Comparison of ENCODE assay signal across 9 mouse cellular contexts in the genomic region with DNA sequence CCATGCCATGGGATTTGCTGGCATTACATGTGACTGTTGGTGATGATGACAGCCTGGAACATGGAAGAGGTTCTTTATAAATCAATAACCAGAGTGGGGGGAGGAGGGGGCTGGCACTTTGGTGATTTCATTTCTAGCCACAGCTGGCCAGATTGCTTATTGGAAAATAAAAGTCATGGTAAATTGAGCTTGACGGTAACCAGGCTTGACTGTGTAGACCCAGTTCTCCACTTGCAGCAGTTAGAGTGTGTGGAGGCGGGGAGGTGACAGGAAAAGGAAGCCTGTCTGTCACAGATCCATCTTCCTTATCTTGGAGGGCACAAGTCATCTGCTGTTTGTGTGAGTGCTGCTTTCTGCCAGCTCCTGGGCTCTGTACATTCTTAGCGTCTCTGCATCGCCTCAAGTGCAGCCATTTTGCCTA.
DNase-seq lines count a peak whose midpoint lies in the region; ATAC-seq and TF ChIP-seq lines count a peak whose summit lies in the region.
"Had no signal": no experiment of that assay in that cellular context is flagged by ENCODE, and none has a peak within 500 bp of the region (broad histone marks: within the 10 kb centered on the region; RNA-seq: fewer than 3 reads in every experiment).

No protein-coding gene starts in this region.

- H3K36me3 ChIP-seq in kidney, adult 2 months (ENCODE audit: control insufficient read depth, insufficient read depth, low read length): no peaks in the 10 kb centered on the region
- peaks cover 0 to 36% of the 10 kb centered on the region in 2 experiments; a peak in 2 of 4 replicates for H3K36me3 ChIP-seq in MEL (ENCODE audit: control insufficient read depth in 1 of 2, insufficient read depth in 2 of 2, low read length in 2 of 2)
- H3K36me3 ChIP-seq: limb, embryonic 10.5 days had no signal

- TF ChIP-seq CTCF in kidney, adult 2 months (conservative IDR thresholded peaks at IDR 0.05; ENCODE audit: insufficient read depth, insufficient read length, low read depth, low read length): no peak
- no peak for TF ChIP-seq CTCF in MEL (IDR thresholded peaks at IDR 0.05 in 2 of 3, conservative IDR thresholded peaks at IDR 0.05 in 1 of 3; ENCODE audit: control insufficient read depth in 1 of 3, insufficient read depth in 1 of 3, low read depth in 2 of 3, low read length in 3 of 3, poor library complexity in 1 of 3, severe bottlenecking in 1 of 3)

- TF ChIP-seq POLR2A in kidney, adult 2 months (IDR thresholded peaks at IDR 0.05; ENCODE audit: low read depth, low read length): no peak
- peak in 1 of 2 experiments; percentile 45; a peak in 2 of 4 replicates for TF ChIP-seq POLR2A in MEL (IDR thresholded peaks at IDR 0.05; ENCODE audit: control insufficient read depth in 1 of 2, insufficient read depth in 1 of 2, low read depth in 1 of 2, low read length in 2 of 2, poor library complexity in 1 of 2)

- TF ChIP-seq RAD21 in MEL (IDR thresholded peaks at IDR 0.05; ENCODE audit: low read depth, low read length): no peak

- peak overlapping the region; percentile 44 for H3K9ac ChIP-seq in MEL (ENCODE audit: control insufficient read depth, low read depth, low read length, poor library complexity, severe bottlenecking)

- no peak overlapping the region for H3K4me3 ChIP-seq in kidney, adult 2 months (ENCODE audit: insufficient read depth, low read depth, low read length)
- peak overlapping the region; percentile 34 to 44; a peak in 3 of 4 replicates for H3K4me3 ChIP-seq in MEL (ENCODE audit: control insufficient read depth in 1 of 2, insufficient read depth in 1 of 2, low read depth in 2 of 2, low read length in 2 of 2)
- H3K4me3 ChIP-seq: limb, embryonic 10.5 days had no signal

- no peaks in the 10 kb centered on the region for H3K27me3 ChIP-seq in kidney, adult 2 months (replicated peaks; ENCODE audit: control insufficient read depth, insufficient read depth, low read length)
- no peaks in the 10 kb centered on the region for H3K27me3 ChIP-seq in MEL (ENCODE audit: control insufficient read depth in 1 of 2, insufficient read depth in 2 of 2, low read length in 2 of 2)

- peak; percentile 42 for DNase-seq in kidney, adult 2 months
- DNase-seq in kidney, adult 18-20 months: no peak
- peak; percentile 93 for DNase-seq in MEL (ENCODE audit: low read depth, low spot score)
- DNase-seq in gastrocnemius, postnatal 25 days: no peak
- no peak for DNase-seq in B cell, adult 2 months
- DNase-seq in cerebellum, postnatal 36 days: no peak

- peak; percentile 72 to 88 for ATAC-seq in hematopoietic stem cell, adult 5-6 weeks (replicated peaks in 1 of 2; ENCODE audit: insufficient read depth in 1 of 2, low FRiP score in 2 of 2, low TSS enrichment in 1 of 2, low read depth in 1 of 2, poor library complexity in 2 of 2, severe bottlenecking in 2 of 2)
- peak; percentile 50 for ATAC-seq in megakaryocyte, adult 5-6 weeks (ENCODE audit: poor library complexity, severe bottlenecking)

- 34% methylated on average over 4 of the region's 4 CpGs for whole genome bisulfite sequencing in kidney, adult 2 months

- peak; percentile 94 to 96 for TF ChIP-seq EP300 in MEL (IDR thresholded peaks at IDR 0.05; ENCODE audit: low read depth in 1 of 2, low read length in 2 of 2)

- H3K4me1 ChIP-seq in kidney, adult 2 months (ENCODE audit: control insufficient read depth, insufficient read depth, low read length): peaks cover 10% of the 10 kb centered on the region
- H3K4me1 ChIP-seq in MEL (ENCODE audit: control insufficient read depth in 1 of 2, insufficient read depth in 2 of 2, low read length in 2 of 2): peaks cover 24 to 47% of the 10 kb centered on the region in 2 experiments

- no peaks in the 10 kb centered on the region for H3K79me2 ChIP-seq in MEL (ENCODE audit: control insufficient read depth, insufficient read depth, low read length, poor library complexity)

- peak overlapping the region; percentile 33; the same call in 1 of the 2 replicates for H3K27ac ChIP-seq in kidney, adult 2 months (ENCODE audit: insufficient read depth, low read depth, low read length)
- peak overlapping the region; percentile 84 for H3K27ac ChIP-seq in MEL (ENCODE audit: control insufficient read depth, low read depth, low read length)
- H3K27ac ChIP-seq: limb, embryonic 10.5 days had no signal

- H3K9me3 ChIP-seq in MEL (replicated peaks; ENCODE audit: insufficient read depth, low read length): no peaks in the 10 kb centered on the region
- H3K9me3 ChIP-seq: limb, embryonic 10.5 days had no signal

TF ChIP-seq in MEL, 35 proteins besides CTCF, POLR2A, EP300 and RAD21:
- TF ChIP-seq TBP (IDR thresholded peaks at IDR 0.05; ENCODE audit: low read depth, low read length) (no peak), MAZ (IDR thresholded peaks at IDR 0.05; ENCODE audit: low read depth, low read length) (peak; percentile 58; the same call in 1 of the 2 replicates), RCOR1 (IDR thresholded peaks at IDR 0.05; ENCODE audit: low read depth, low read length) (peak; percentile 82), GATA1 (IDR thresholded peaks at IDR 0.05; ENCODE audit: low read depth, low read length) (peak; percentile 97), MEF2A (IDR thresholded peaks at IDR 0.05; ENCODE audit: extremely low read depth, insufficient replicate concordance, low read depth, low read length, poor library complexity, severe bottlenecking) (no peak), MAX (IDR thresholded peaks at IDR 0.05; ENCODE audit: low read length) (peak; percentile 55; the same call in 1 of the 2 replicates), MYB (IDR thresholded peaks at IDR 0.05; ENCODE audit: low read depth, low read length) (0 out of 2 replicates have a peak, but pooled peaks have one; percentile 39), BHLHE40 (IDR thresholded peaks at IDR 0.05; ENCODE audit: borderline replicate concordance, low read depth, low read length) (peak; percentile 79), USF2 (IDR thresholded peaks at IDR 0.05; ENCODE audit: borderline replicate concordance in 1 of 2, insufficient read depth in 1 of 2, low read depth in 1 of 2, low read length in 2 of 2) (no peak), NRF1 (IDR thresholded peaks at IDR 0.05; ENCODE audit: insufficient read depth, low read depth, low read length, poor library complexity, severe bottlenecking) (no peak; the same call in 1 of the 2 replicates), ZC3H11A (IDR thresholded peaks at IDR 0.05; ENCODE audit: low read depth, low read length) (no peak), E2F4 (IDR thresholded peaks at IDR 0.05; ENCODE audit: borderline replicate concordance, low read depth, low read length) (no peak), SIN3A (IDR thresholded peaks at IDR 0.05; ENCODE audit: low read length) (peak; percentile 82; the same call in 1 of the 2 replicates), GABPA (IDR thresholded peaks at IDR 0.05; ENCODE audit: low read depth, low read length) (no peak), UBTF (IDR thresholded peaks at IDR 0.05; ENCODE audit: borderline replicate concordance, insufficient read depth, low read depth, low read length) (no peak), POLR2AphosphoS2 (IDR thresholded peaks at IDR 0.05; ENCODE audit: low read length) (no peak), KAT2A (conservative IDR thresholded peaks at IDR 0.05; ENCODE audit: low read depth, low read length) (no peak), HCFC1 (IDR thresholded peaks at IDR 0.05; ENCODE audit: low read depth, low read length) (peak; percentile 58; the same call in 1 of the 2 replicates), POLR2AphosphoS5 (IDR thresholded peaks at IDR 0.05; ENCODE audit: borderline replicate concordance, low read depth, low read length) (no peak), USF1 (IDR thresholded peaks at IDR 0.05; ENCODE audit: low read depth, low read length) (peak; percentile 32; the same call in 1 of the 2 replicates), MAFK (IDR thresholded peaks at IDR 0.05; ENCODE audit: borderline replicate concordance, low read depth, low read length) (no peak), ZNF384 (IDR thresholded peaks at IDR 0.05; ENCODE audit: low read depth, low read length) (no peak), ELF1 (IDR thresholded peaks at IDR 0.05; ENCODE audit: low read depth, low read length) (peak; percentile 57; the same call in 1 of the 2 replicates), MYC (IDR thresholded peaks at IDR 0.05; ENCODE audit: low read depth, low read length) (peak; percentile 56; the same call in 1 of the 2 replicates), JUND (IDR thresholded peaks at IDR 0.05; ENCODE audit: low read depth, low read length) (no peak; the same call in 1 of the 2 replicates), NELFE (IDR thresholded peaks at IDR 0.05; ENCODE audit: low read depth, low read length) (peak; percentile 23; the same call in 1 of the 2 replicates), ETS1 (IDR thresholded peaks at IDR 0.05; ENCODE audit: low read depth, low read length) (peak; percentile 90), CHD1 (IDR thresholded peaks at IDR 0.05; ENCODE audit: low read depth, low read length) (no peak), ZKSCAN1 (IDR thresholded peaks at IDR 0.05; ENCODE audit: low read depth, low read length) (no peak), TCF12 (IDR thresholded peaks at IDR 0.05; ENCODE audit: low read depth, low read length) (peak; percentile 93), ZMIZ1 (IDR thresholded peaks at IDR 0.05; ENCODE audit: low read depth, low read length) (no peak), TAL1 (IDR thresholded peaks at IDR 0.05; ENCODE audit: low read length) (peak; percentile 92), MXI1 (IDR thresholded peaks at IDR 0.05; ENCODE audit: low read depth, low read length) (no peak; the same call in 1 of the 2 replicates), SMC3 (IDR thresholded peaks at IDR 0.05; ENCODE audit: low read depth, low read length) (no peak), CHD2 (IDR thresholded peaks at IDR 0.05; ENCODE audit: low read length) (peak; percentile 63)

Comparison
In these comparisons a context has a peak if more than half of its experiments do, and no peak if none do; other contexts are left out.
1. DNase-seq: peak in kidney, adult 2 months (single experiment) and MEL (single experiment); none in kidney, adult 18-20 months (single experiment), gastrocnemius, postnatal 25 days (single experiment), B cell, adult 2 months (0 of 2) and cerebellum, postnatal 36 days (0 of 2).